Mouse (Mus musculus) small intestine, adult 2 months (tissue): ENCODE results near the gene Uchl1.

ENCODE experiments used
- CTCF ChIP-seq: fragments of 200-500 bp; IDR thresholded peaks from 2 replicates; pipeline ENCODE4 v1.5.1; 2012; ENCODE audit warnings: low read depth, mild to moderate bottlenecking, control low read depth, inconsistent platforms, low read length, moderate library complexity, mixed read lengths; ENCODE audit not compliant: insufficient replicate concordance, insufficient read length; ENCODE audit errors: extremely low read depth
- POLR2A ChIP-seq: fragments of 200-500 bp; IDR thresholded peaks from 2 replicates; pipeline ENCODE4 v1.6.1; 2012; ENCODE audit warnings: low read depth, mild to moderate bottlenecking, control low read depth, inconsistent platforms, low read length, moderate library complexity

DNA sequence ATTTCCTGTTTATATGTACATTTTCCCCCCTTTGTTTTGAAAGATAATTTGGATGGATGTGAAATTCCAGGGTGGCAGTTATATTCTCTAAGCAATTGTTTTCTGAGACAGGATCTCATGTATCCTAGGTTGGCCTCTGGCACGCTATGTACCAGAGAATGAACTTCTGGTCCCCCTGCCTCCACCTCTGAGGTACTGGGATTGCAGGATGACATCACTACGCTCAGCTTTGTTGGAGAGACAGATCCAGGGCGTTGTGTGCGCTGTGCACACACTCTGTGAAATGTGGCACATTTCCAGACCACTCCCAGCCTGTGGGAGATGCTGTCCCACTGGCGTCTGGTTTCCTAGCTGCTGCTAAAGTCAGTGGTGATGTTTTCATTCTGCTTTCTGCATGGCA lies 21.7 kb upstream of the Uchl1 start:
- no peak for TF ChIP-seq POLR2A
- no peak for TF ChIP-seq CTCF
